Mouse (Mus musculus) liver, embryonic 14.5 days (tissue): ENCODE measurements around the gene Oxct1.

Source experiments
- CTCF ChIP-seq: IDR thresholded peaks from 2 replicates; pipeline ENCODE4 v1.5.1; 2016; ENCODE audit warnings: antibody characterized with exemption, low read depth, control low read depth
- EP300 ChIP-seq: IDR thresholded peaks from 2 replicates; pipeline ENCODE4 v1.6.1; 2016; ENCODE audit warnings: antibody characterized with exemption, low read depth

DNA sequence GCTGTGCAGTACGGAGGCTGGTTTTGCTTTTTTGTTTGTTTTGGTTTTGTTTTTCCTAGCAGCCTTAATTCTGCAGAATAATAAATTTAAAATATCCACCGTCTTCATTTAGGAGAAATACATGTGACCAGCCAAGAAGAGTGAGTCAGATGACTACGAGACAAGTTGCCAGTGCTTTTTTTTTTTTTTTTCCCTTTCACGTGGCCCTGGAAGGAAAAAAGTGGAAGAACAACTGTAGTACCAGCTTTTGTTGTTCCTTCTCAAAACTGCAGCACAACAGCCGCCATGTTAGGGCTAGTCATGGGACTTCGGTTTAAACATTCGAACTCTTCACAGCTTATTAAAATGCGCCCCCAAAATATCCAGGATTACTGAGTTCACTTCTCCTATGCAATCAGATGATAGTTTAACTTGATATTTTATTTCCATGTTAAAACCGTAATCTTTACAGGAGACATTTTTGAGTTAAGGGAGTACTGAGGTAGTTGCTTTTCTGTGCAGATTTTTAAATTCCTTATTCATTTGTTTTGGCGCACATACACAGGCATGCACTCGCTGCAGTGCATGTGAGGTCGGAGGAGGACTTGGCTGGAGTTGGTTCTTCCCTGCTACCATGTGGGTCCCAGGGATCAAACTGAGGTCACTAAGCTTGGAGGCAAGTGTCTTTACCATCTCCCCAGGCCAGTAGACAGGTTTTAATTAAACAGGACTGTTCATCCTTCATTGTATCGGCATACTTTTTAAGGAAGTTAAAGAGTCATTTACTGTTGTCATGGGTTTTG is 1.3 kb upstream of the Oxct1 start:
- TF ChIP-seq CTCF (no peak), EP300 (no peak)
